Mouse (Mus musculus) G1E (cell line): ENCODE measurements around the gene Eif2b4. TPM values are rescaled to one million over a fixed set of nuclear protein-coding genes. Genes with fewer than 3 reads are reported as not detected.

Experiments used
- ATAC-seq: 2 replicates; pipeline ENCODE4 v1.8.0; 2016; ENCODE audit warnings: mild to moderate bottlenecking; ENCODE audit not compliant: insufficient number of reproducible peaks, poor library complexity, low FRiP score, severe bottlenecking; ENCODE audit errors: extremely low read depth
- DNase-seq: peaks from one replicate; pipeline ENCODE4 v3.0.0; 2012; ENCODE audit warnings: low spot score
- H3K27me3 ChIP-seq: 2 replicates; pipeline ENCODE4 v1.6.1; 2012; ENCODE audit warnings: mild to moderate bottlenecking, low read length, inconsistent platforms; ENCODE audit not compliant: insufficient read depth
- H3K36me3 ChIP-seq: replicated peaks from 2 replicates; pipeline ENCODE3; 2012; ENCODE audit warnings: mild to moderate bottlenecking, inconsistent platforms
- H3K4me1 ChIP-seq: 2 replicates; pipeline ENCODE4 v1.6.1; 2012; ENCODE audit warnings: low read depth, low read length, inconsistent platforms, mixed read lengths; ENCODE audit not compliant: insufficient read depth
- H3K4me3 ChIP-seq: 2 replicates; pipeline ENCODE4 v1.5.1; 2012; ENCODE audit warnings: low read depth, mild to moderate bottlenecking, inconsistent platforms, low read length, moderate library complexity, mixed read lengths
- H3K9me3 ChIP-seq: replicated peaks from 2 replicates; pipeline ENCODE4 v1.6.1; 2012; ENCODE audit warnings: inconsistent platforms
- CTCF ChIP-seq: IDR thresholded peaks from 2 replicates; pipeline ENCODE4 v1.5.1; 2012; ENCODE audit warnings: low read depth, low read length, inconsistent platforms, mixed read lengths
- GATA1 ChIP-seq: IDR thresholded peaks from 2 replicates; pipeline ENCODE4 v1.6.1; 2012; ENCODE audit warnings: borderline replicate concordance, low read length, inconsistent platforms, mixed read lengths
- GATA2 ChIP-seq: IDR thresholded peaks from 2 replicates; pipeline ENCODE4 v1.6.1; 2012; ENCODE audit warnings: low read depth, low read length, inconsistent platforms, borderline replicate concordance
- POLR2AphosphoS5 ChIP-seq: IDR thresholded peaks from 2 replicates; pipeline ENCODE4 v1.6.1; 2012; ENCODE audit warnings: low read depth, low read length, inconsistent platforms; ENCODE audit not compliant: insufficient replicate concordance
- TAL1 ChIP-seq: conservative IDR thresholded peaks from 2 replicates; pipeline ENCODE4 v1.6.1; 2012; ENCODE audit warnings: low read depth, low read length, inconsistent platforms, mixed read lengths
- polyA plus RNA-seq: library from polyadenylated mRNA; stranded (reverse); fragments of >175 nt; gene quantifications from 2 replicates; pipeline ENCODE4 v1.2.3, GENCODE M21; 2012
- total RNA-seq, 2 experiments: library from RNA; stranded (forward) in 1 of 2; stranded (reverse) in 1 of 2; fragments of 200-1000 nt in 1 of 2; fragments of >200 nt in 1 of 2; fragmentation: Nextera tagmentation in 1 of 2; gene quantifications; 2 replicates each; pipeline ENCODE4 v1.2.3; 2014 to 2017

The Eif2b4 gene
- total and polyA plus RNA-seq, 3 experiments: 43.6 to 139 (median 104) TPM

- no peaks in the 10 kb centered on the region for H3K27me3 ChIP-seq
- H3K4me1 ChIP-seq: peaks cover 21% of the 10 kb centered on the region
- H3K36me3 ChIP-seq: peaks cover 34% of the 10 kb centered on the region
- no peak overlapping the region for H3K4me3 ChIP-seq
- ATAC-seq (no peak), DNase-seq (no peak)
- no peaks in the 10 kb centered on the region for H3K9me3 ChIP-seq
- no peak for TF ChIP-seq POLR2AphosphoS5
- TF ChIP-seq TAL1: no peak; the same call in 1 of the 2 replicates
- no peak for TF ChIP-seq CTCF
- no peak for TF ChIP-seq GATA1
- TF ChIP-seq GATA2: no peak
These were observed 9.6 kb downstream of the Eif2b4 start for GRCm38 (mm10) chr5:31183678-31184077.

GRCm38 (mm10) chr5:31181183-31181770 is 12.0 kb downstream of the Eif2b4 start:
- Histone ChIP-seq H3K27me3 (no peaks in the 10 kb centered on the region), H3K9me3 (no peaks in the 10 kb centered on the region), H3K4me3 (no peak overlapping the region; the same call in 1 of the 2 replicates), H3K4me1 (peaks cover 35% of the 10 kb centered on the region), H3K36me3 (peaks cover 25% of the 10 kb centered on the region)
- TF ChIP-seq TAL1 (no peak), CTCF (no peak), GATA2 (no peak), POLR2AphosphoS5 (no peak)
- ATAC-seq (no peak), DNase-seq (no peak)

- no peaks in the 10 kb centered on the region for H3K9me3 ChIP-seq
- H3K4me3 ChIP-seq: peak within 1 kb of the TSS; percentile 75
- peak; percentile 76 for ATAC-seq
- H3K27me3 ChIP-seq: no peaks in the 10 kb centered on the region
- TF ChIP-seq POLR2AphosphoS5: no peak
- TF ChIP-seq TAL1: no peak
- no peak for TF ChIP-seq GATA2
- TF ChIP-seq GATA1: no peak
- no peak for TF ChIP-seq CTCF
- peaks cover 32% of the 10 kb centered on the region for H3K4me1 ChIP-seq
- DNase-seq: peak; percentile 80
- H3K36me3 ChIP-seq: peaks cover 29% of the 10 kb centered on the region
These were observed 13.2 kb downstream of the Eif2b4 start, which contains the start of the genes Gm29609 and Gtf3c2 for GRCm38 (mm10) chr5:31179766-31180630. TSS of gene Gm29609 (minus strand) at chr5:31179911. TSS of gene Gtf3c2 (minus strand) at chr5:31180144.

- Histone ChIP-seq H3K27me3 (no peaks in the 10 kb centered on the region), H3K36me3 (peaks cover 36% of the 10 kb centered on the region), H3K9me3 (no peaks in the 10 kb centered on the region), H3K4me3 (peak overlapping the region; percentile 75), H3K4me1 (peaks cover 31% of the 10 kb centered on the region)
- TF ChIP-seq GATA1: no peak
- no peak for TF ChIP-seq POLR2AphosphoS5
- TF ChIP-seq TAL1: no peak
- no peak for TF ChIP-seq GATA2
- TF ChIP-seq CTCF: no peak
- peak; percentile 87 for DNase-seq
- ATAC-seq: peak; percentile 43; the same call in 1 of the 2 replicates
These were observed 13.9 kb downstream of the Eif2b4 start for GRCm38 (mm10) chr5:31179301-31179765.

- DNase-seq (no peak), ATAC-seq (no peak)
- Histone ChIP-seq H3K9me3 (no peaks in the 10 kb centered on the region), H3K36me3 (peaks cover 95% of the 10 kb centered on the region), H3K4me3 (no peak overlapping the region), H3K4me1 (peaks cover 2% of the 10 kb centered on the region; the same call in 1 of the 2 replicates), H3K27me3 (no peaks in the 10 kb centered on the region)
- no peak for TF ChIP-seq CTCF
- no peak for TF ChIP-seq TAL1
- no peak for TF ChIP-seq POLR2AphosphoS5
- TF ChIP-seq GATA2: no peak
- no peak for TF ChIP-seq GATA1
These were observed 24.6 kb downstream of the Eif2b4 start for GRCm38 (mm10) chr5:31168630-31169029.

- ATAC-seq (no peak), DNase-seq (no peak)
- peaks cover 97% of the 10 kb centered on the region for H3K36me3 ChIP-seq
- H3K27me3 ChIP-seq: no peaks in the 10 kb centered on the region
- peaks cover 9% of the 10 kb centered on the region for H3K4me1 ChIP-seq
- no peak for TF ChIP-seq GATA2
- TF ChIP-seq POLR2AphosphoS5: no peak
- no peak for TF ChIP-seq GATA1
- TF ChIP-seq TAL1: no peak
- TF ChIP-seq CTCF: no peak
- no peaks in the 10 kb centered on the region for H3K9me3 ChIP-seq
- no peak overlapping the region for H3K4me3 ChIP-seq
These were observed 28.4 kb downstream of the Eif2b4 start for GRCm38 (mm10) chr5:31164878-31165277.

- peaks cover 9% of the 10 kb centered on the region for H3K4me1 ChIP-seq
- no peak for TF ChIP-seq GATA1
- no peak for TF ChIP-seq CTCF
- no peak for TF ChIP-seq POLR2AphosphoS5
- no peak for TF ChIP-seq TAL1
- TF ChIP-seq GATA2: no peak
- no peaks in the 10 kb centered on the region for H3K9me3 ChIP-seq
- no peak overlapping the region for H3K4me3 ChIP-seq
- DNase-seq: no peak
- ATAC-seq: no peak
- H3K36me3 ChIP-seq: peaks cover 97% of the 10 kb centered on the region
- H3K27me3 ChIP-seq: no peaks in the 10 kb centered on the region
These were observed 30.8 kb downstream of the Eif2b4 start for GRCm38 (mm10) chr5:31162462-31162861.
